Mouse (Mus musculus) forebrain, embryonic 14.5 days (tissue): ENCODE results near the gene Cd9. TPM values are rescaled to one million over a fixed set of nuclear protein-coding genes. Genes with fewer than 3 reads are reported as not detected.

Experiments
- ATAC-seq: fragments of 200-750 bp; cut with Nextera tagmentation; 2 replicates; pipeline ENCODE4 v1.8.0; 2017; ENCODE audit warnings: mild to moderate bottlenecking, moderate library complexity
- DNase-seq: peaks from one replicate; pipeline ENCODE4 v3.0.0-alpha.2; 2015; ENCODE audit warnings: low spot score
- H3K27ac ChIP-seq: fragments of 300-500 bp; sonication (generic); 2 replicates; pipeline ENCODE4 v1.5.1; 2014; ENCODE audit warnings: low read depth, mild to moderate bottlenecking, control low read depth, low read length, moderate library complexity
- H3K27me3 ChIP-seq: fragments of 300-500 bp; sonication (generic); replicated peaks from 2 replicates; pipeline ENCODE4 v1.6.1; 2014; ENCODE audit warnings: low read length, control low read depth, mixed read lengths; ENCODE audit not compliant: control insufficient read depth, insufficient read depth
- H3K36me3 ChIP-seq: fragments of 300-500 bp; sonication (generic); 2 replicates; pipeline ENCODE4 v1.6.1; 2014; ENCODE audit warnings: low read length, control low read depth; ENCODE audit not compliant: control insufficient read depth, insufficient read depth
- H3K4me1 ChIP-seq: fragments of 300-500 bp; sonication (generic); 2 replicates; pipeline ENCODE4 v1.6.1; 2014; ENCODE audit warnings: antibody characterized with exemption, low read length, control low read depth; ENCODE audit not compliant: control insufficient read depth, insufficient read depth
- H3K4me2 ChIP-seq: fragments of 300-500 bp; sonication (generic); 2 replicates; pipeline ENCODE4 v1.6.1; 2014; ENCODE audit warnings: mild to moderate bottlenecking, control low read depth, low read length
- H3K4me3 ChIP-seq: fragments of 300-500 bp; sonication (generic); 2 replicates; pipeline ENCODE4 v1.5.1; 2014; ENCODE audit warnings: low read depth, low read length, control low read depth
- H3K9ac ChIP-seq: fragments of 300-500 bp; sonication (generic); 2 replicates; pipeline ENCODE4 v1.6.1; 2014; ENCODE audit warnings: mild to moderate bottlenecking, low read length, control low read depth, moderate library complexity
- H3K9me3 ChIP-seq: fragments of 300-500 bp; sonication (generic); replicated peaks from 2 replicates; pipeline ENCODE4 v1.6.1; 2016; ENCODE audit warnings: low read length, control low read depth, mixed read lengths; ENCODE audit not compliant: control insufficient read depth
- WGBS: fragments of 180-500 bp; shearing (Covaris S2); extraction: QIAGEN DNeasy Blood & Tissue Kit; methylation state at CpG from one replicate; pipeline ENCODE4 v1.1.7; 2014; 5-methylcytosine and 5-hydroxymethylcytosine counted together
- polyA plus RNA-seq: library from polyadenylated mRNA; unstranded; fragments of >200 nt; fragmentation: Nextera tagmentation; extraction: Ambion mirVana; gene quantifications from 2 replicates; pipeline ENCODE4 v1.2.1, GENCODE M21; 2014

The Cd9 gene
- polyA plus RNA-seq, 1 experiment from 2014 or later: 77.8 TPM

DNA sequence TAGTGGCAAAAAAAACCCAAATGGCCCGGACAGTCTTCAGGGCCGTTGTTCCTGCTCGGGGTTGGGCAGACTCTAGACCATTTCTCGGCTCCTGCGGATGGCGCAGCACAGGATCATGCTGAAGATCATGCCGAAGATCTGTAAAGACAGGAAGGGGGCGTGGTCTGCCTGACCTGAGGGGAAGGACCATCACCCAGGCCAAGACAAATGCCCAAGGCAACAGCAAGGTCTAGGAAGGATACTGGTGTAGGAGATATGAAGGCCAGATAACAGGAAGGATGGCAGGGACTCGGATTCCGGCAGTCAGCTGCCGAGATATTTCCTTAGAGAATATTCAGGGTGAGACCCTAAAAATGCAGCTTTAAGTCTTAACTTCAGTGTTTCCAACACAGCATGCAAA is 34.0 kb downstream of the Cd9 start:
- ATAC-seq (no peak), DNase-seq (no peak)
- peaks cover 4% of the 10 kb centered on the region; the same call in 1 of the 2 replicates for H3K36me3 ChIP-seq
- 88% methylated on average over 11 of the region's 11 CpGs for WGBS
- no peak overlapping the region for H3K27ac ChIP-seq
- no peak overlapping the region for H3K4me3 ChIP-seq
- H3K4me1 ChIP-seq: no peaks in the 10 kb centered on the region; the same call in 1 of the 2 replicates
- no peaks in the 10 kb centered on the region for H3K9me3 ChIP-seq
- no peak overlapping the region for H3K9ac ChIP-seq
- no peak overlapping the region for H3K4me2 ChIP-seq
- H3K27me3 ChIP-seq: no peaks in the 10 kb centered on the region

DNA sequence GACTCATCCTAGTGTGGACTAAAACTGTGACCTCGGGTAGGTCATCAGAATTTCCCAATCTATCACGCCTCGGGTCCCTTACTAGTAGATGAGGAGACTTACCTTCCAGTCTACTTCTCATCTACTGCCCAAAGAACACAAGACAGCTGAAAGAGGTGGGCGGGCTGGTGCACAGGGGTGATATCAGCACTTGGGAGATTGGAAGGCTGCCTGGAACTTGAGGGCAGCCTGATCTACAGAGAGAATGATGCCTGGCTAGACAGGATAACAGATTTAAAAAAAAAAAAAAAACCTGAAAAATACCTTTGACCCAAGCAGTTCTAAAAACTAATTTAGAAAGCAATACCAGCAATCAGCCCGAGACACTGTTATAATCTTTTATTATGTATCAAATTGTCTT is 34.7 kb downstream of the Cd9 start:
- Histone ChIP-seq H3K27me3 (no peaks in the 10 kb centered on the region), H3K9ac (no peak overlapping the region), H3K4me3 (no peak overlapping the region), H3K9me3 (no peaks in the 10 kb centered on the region), H3K36me3 (peaks cover 4% of the 10 kb centered on the region; the same call in 1 of the 2 replicates), H3K27ac (no peak overlapping the region), H3K4me1 (no peaks in the 10 kb centered on the region; the same call in 1 of the 2 replicates), H3K4me2 (no peak overlapping the region)
- DNase-seq (no peak), ATAC-seq (no peak)
- 95% methylated on average over 5 of the region's 5 CpGs for WGBS

DNA sequence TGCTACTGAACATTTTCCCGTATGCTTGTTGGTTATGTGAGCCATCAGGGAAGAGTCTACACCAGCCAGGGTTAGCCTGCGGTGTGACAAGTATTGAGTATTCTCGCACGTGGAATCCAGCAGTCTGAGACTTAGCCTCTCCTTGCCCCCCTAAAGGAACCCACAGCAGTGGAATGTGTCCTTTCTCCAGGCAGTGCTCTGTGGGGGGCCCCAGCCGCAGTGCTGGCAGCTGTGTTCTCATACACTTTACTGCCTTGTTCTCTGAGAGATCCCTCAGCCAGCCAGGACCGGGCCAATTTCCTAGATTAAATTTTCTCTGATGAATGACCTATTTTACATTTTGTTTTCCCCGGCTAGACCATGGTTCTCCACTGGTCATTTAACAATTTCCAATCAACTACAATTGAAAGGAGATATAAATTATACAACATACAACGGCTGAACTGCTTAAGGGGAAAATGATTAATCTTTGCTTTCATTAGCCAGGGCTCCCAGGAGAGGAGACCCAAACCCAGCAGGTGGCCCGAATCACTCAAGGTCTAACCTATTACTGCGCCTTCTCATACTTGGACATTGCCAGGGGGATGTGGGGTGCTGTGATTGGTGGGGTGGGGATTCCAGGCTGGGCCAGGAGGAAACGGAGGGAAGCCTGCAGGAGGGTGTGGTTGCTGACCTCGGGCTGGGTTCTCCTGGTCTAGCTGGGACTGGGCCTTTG is 38.6 kb downstream of the Cd9 start:
- no peak overlapping the region for H3K4me3 ChIP-seq
- no peaks in the 10 kb centered on the region for H3K27me3 ChIP-seq
- 41% methylated on average over 12 of the region's 12 CpGs for WGBS
- DNase-seq: no peak
- H3K9ac ChIP-seq: no peak overlapping the region
- H3K4me2 ChIP-seq: no peak overlapping the region
- no peaks in the 10 kb centered on the region for H3K9me3 ChIP-seq
- no peaks in the 10 kb centered on the region for H3K36me3 ChIP-seq
- H3K27ac ChIP-seq: no peak overlapping the region
- H3K4me1 ChIP-seq: no peaks in the 10 kb centered on the region; the same call in 1 of the 2 replicates
- ATAC-seq: no peak

DNA sequence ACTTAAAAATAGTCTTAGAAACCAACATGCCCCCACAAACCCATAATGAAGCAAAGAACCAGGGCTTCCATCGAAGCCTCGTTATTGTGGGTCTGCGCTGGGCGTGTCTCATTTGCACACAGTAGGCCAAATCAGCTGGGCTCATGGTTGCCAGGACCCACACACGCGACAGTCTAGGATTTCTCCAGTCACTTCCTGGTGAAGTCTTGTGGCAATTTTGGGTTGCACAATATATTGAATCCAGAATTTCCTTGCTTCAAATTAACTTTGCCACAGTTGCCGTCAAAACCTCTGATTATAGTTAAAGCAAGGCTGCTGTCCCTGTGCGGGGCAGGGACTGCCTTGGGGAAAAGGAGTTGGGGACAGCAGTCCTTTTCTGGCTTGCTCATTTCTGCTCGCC is 39.9 kb downstream of the Cd9 start:
- H3K36me3 ChIP-seq: no peaks in the 10 kb centered on the region
- H3K4me3 ChIP-seq: no peak overlapping the region
- H3K4me2 ChIP-seq: no peak overlapping the region
- H3K9ac ChIP-seq: no peak overlapping the region
- 82% methylated on average over 9 of the region's 9 CpGs for whole genome bisulfite sequencing
- H3K9me3 ChIP-seq: no peaks in the 10 kb centered on the region
- no peaks in the 10 kb centered on the region for H3K27me3 ChIP-seq
- no peaks in the 10 kb centered on the region; the same call in 1 of the 2 replicates for H3K4me1 ChIP-seq
- no peak overlapping the region for H3K27ac ChIP-seq
- no peak for DNase-seq
- no peak for ATAC-seq

DNA sequence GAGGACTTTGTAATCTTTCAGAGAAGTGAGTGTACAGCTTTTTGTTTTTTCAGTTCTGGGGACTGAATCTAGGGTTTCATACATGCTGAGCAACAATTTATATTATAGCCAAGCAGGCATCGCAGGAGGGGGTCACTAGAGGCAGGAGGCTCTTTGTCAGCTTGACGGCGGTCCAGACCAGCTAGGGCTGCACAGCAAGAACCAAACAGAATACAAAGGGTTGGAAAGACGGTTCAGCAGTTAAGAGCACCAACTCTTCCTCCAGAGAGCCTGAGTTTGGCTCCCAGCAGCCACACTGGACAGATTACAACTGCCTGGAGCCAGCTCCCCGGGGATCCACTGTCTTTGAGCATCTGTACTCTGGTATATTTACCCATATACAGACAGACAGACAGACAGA is 40.3 kb downstream of the Cd9 start:
- H3K4me2 ChIP-seq: no peak overlapping the region
- WGBS: 42% methylated on average over 5 of the region's 5 CpGs
- H3K4me1 ChIP-seq: no peaks in the 10 kb centered on the region; the same call in 1 of the 2 replicates
- H3K9ac ChIP-seq: no peak overlapping the region
- no peaks in the 10 kb centered on the region for H3K27me3 ChIP-seq
- no peak overlapping the region for H3K27ac ChIP-seq
- no peaks in the 10 kb centered on the region for H3K9me3 ChIP-seq
- no peak overlapping the region for H3K4me3 ChIP-seq
- DNase-seq (no peak), ATAC-seq (no peak)
- no peaks in the 10 kb centered on the region for H3K36me3 ChIP-seq

DNA sequence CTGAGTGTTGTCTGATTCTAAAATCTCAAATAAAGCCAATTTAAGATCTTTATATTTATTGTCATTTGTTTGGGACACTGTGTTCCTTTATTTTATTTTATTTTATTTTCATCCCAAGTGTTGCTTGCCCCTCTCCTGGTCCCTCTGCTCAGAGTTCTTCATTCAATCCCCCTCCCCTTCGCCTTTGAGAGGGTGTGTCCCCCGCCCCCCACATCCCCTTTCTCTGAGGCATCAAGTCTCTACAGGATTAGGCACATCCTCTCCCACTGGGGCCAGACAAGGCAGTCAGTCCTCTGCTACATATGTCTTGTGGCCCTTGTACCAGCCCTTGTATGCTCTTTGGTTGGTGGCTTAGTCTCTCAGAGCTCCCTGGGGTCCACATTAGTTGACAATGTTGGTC is 46.9 kb downstream of the Cd9 start:
- H3K4me1 ChIP-seq: no peaks in the 10 kb centered on the region
- 35% methylated on average over 2 of the region's 2 CpGs for WGBS
- ATAC-seq (no peak), DNase-seq (no peak)
- no peaks in the 10 kb centered on the region for H3K27me3 ChIP-seq
- H3K9ac ChIP-seq: no peak overlapping the region
- H3K4me3 ChIP-seq: no peak overlapping the region
- no peak overlapping the region for H3K27ac ChIP-seq
- H3K36me3 ChIP-seq: no peaks in the 10 kb centered on the region
- H3K9me3 ChIP-seq: no peaks in the 10 kb centered on the region
- H3K4me2 ChIP-seq: no peak overlapping the region

DNA sequence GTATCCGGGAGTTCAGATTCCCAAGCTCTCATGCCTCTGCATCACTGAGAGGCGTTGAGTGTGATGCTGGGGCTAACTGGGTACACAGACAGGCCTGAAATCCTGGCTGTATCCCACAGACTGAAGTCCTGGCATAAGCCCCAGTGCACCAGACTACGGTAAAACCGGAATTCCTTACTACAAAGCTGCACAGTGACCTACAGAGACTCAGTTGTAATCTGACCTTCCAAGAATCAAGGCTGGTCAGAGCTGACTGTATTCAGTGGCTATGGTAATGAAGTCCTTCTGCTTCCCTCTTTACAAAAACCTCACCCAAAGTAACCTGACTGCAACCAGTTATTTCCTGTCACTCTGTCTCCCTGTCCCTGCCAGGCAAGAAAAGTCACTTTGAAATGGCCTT is 47.4 kb downstream of the Cd9 start:
- Histone ChIP-seq H3K36me3 (no peaks in the 10 kb centered on the region), H3K9me3 (no peaks in the 10 kb centered on the region), H3K9ac (no peak overlapping the region), H3K4me1 (no peaks in the 10 kb centered on the region), H3K4me3 (no peak overlapping the region), H3K4me2 (no peak overlapping the region), H3K27ac (no peak overlapping the region), H3K27me3 (no peaks in the 10 kb centered on the region)
- DNase-seq (no peak), ATAC-seq (no peak)
- 51% methylated on average over 4 of the region's 4 CpGs for WGBS

DNA sequence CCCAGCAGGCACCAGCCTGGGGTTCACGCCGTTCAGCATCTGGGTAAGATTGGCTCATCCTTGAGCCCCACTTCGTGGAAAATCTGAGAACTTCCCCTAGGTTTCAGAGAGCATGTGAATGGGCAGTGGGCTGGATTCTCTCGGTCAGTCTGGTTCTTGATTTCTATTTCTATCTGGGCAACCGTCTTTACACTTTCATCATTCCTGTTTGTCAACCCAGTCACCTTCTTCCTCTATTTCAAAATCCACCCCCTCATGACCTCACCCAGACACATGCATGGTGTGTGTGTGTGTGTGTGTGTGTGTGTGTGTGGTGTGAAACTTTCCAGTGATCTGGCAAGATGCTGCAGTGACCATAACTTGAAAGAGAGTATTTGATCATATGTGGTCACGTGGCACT is 49.2 kb downstream of the Cd9 start:
- Histone ChIP-seq H3K9me3 (no peaks in the 10 kb centered on the region), H3K27me3 (no peaks in the 10 kb centered on the region), H3K4me1 (no peaks in the 10 kb centered on the region), H3K27ac (no peak overlapping the region), H3K4me2 (no peak overlapping the region), H3K9ac (no peak overlapping the region), H3K4me3 (no peak overlapping the region), H3K36me3 (no peaks in the 10 kb centered on the region)
- WGBS: 85% methylated on average over 6 of the region's 6 CpGs
- DNase-seq (no peak), ATAC-seq (no peak)

DNA sequence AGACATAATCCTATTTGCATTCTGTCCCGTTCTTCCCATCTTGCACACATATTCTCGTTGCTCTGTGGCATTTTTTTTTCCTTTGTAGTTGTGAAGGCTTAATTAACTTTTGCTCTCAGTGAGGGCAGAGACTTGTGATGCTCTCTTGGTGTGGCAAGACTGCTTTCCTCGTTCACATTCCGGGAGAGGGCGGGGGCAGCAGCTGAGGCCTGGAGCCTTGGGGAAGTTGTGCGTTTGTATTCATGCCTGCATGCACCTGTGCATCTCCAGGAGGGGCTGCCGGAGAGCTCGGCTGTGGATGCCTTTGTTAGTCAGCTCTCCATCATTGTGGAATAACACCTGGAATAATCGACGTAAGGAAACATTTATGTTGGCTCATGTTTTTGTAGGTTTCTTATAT is 52.0 kb downstream of the Cd9 start:
- ATAC-seq: no peak
- Histone ChIP-seq H3K27ac (no peak overlapping the region), H3K4me1 (no peaks in the 10 kb centered on the region), H3K9me3 (no peaks in the 10 kb centered on the region), H3K27me3 (no peaks in the 10 kb centered on the region), H3K4me3 (no peak overlapping the region), H3K36me3 (no peaks in the 10 kb centered on the region), H3K4me2 (no peak overlapping the region), H3K9ac (no peak overlapping the region)
- DNase-seq: no peak
- WGBS: 61% methylated on average over 10 of the region's 10 CpGs
